Mouse (Mus musculus): Measurements from ENCODE around the gene Olfr464.
"Not testable (repeated sequence)": the region's sequence is repeated elsewhere in the genome, so short reads cannot be mapped to it uniquely, and the experiment has no call there.

Olfr464 gene

GRCm38 (mm10) chr11:87866891-87867290 lies 53.9 kb downstream of the Olfr464 start:
- DNase-seq (ENCODE audit: low read depth, low spot score) = not testable (repeated sequence)

Data from brain, embryonic 18.5 days (tissue).